Mouse (Mus musculus): ENCODE results near the gene Adgre5.

- TF ChIP-seq GATA1 (IDR thresholded peaks at IDR 0.05; ENCODE audit: borderline replicate concordance, low read length) (no peak), FLI1 (IDR thresholded peaks at IDR 0.05; ENCODE audit: low read length) (no peak)
Measured at GRCm38 (mm10) chr8:83749265-83749664, 8.1 kb upstream of the Adgre5 start.
